Mouse (Mus musculus) right cerebral cortex, adult 2 months (tissue): ENCODE measurements around the gene Sh3bp4.

Source experiments
- DNase-seq, 2 experiments: peaks; one replicate each; pipeline ENCODE4 v3.0.0; 2021 to 2022; ENCODE audit warnings: low spot score in 2 of 2

Gene Sh3bp4

DNA sequence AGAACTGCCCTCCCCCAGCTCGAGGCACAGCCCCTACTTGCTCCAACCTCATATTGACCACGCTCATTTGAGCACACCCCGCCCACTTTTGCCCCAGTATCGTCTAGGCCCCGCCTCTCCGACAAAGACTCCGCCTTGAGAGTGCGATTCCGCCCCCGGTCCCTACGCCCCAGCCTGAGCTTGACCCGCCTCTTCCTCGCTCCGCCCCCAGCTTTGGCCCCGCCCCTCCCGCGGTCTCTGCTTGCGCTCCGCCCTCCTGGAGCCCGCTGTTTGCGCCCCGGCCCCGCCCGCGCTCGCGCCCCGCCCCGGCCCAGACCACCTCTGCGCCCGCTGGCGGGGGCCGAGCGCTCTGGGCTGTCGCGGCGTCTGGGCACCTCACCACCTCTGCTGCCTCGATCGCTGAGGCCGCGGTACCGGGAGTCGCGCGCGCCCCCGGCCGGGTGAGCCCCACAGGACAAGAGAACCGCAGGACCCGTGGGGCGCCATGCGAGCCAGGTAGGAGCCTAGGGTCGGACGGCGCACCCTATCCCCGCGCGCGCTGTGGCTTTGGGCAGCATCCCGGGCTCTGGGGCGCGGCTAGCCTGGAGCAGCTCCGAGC, at the start of gene Sh3bp4:
Gene Sh3bp4 (plus strand): TSS at position 313 of the 598 bp plus-strand sequence.
- peak; percentile 92 to 94 for DNase-seq

- no peak for DNase-seq
These were observed 47.2 kb upstream of the Sh3bp4 start for GRCm38 (mm10) chr1:89022997-89023396.

DNA sequence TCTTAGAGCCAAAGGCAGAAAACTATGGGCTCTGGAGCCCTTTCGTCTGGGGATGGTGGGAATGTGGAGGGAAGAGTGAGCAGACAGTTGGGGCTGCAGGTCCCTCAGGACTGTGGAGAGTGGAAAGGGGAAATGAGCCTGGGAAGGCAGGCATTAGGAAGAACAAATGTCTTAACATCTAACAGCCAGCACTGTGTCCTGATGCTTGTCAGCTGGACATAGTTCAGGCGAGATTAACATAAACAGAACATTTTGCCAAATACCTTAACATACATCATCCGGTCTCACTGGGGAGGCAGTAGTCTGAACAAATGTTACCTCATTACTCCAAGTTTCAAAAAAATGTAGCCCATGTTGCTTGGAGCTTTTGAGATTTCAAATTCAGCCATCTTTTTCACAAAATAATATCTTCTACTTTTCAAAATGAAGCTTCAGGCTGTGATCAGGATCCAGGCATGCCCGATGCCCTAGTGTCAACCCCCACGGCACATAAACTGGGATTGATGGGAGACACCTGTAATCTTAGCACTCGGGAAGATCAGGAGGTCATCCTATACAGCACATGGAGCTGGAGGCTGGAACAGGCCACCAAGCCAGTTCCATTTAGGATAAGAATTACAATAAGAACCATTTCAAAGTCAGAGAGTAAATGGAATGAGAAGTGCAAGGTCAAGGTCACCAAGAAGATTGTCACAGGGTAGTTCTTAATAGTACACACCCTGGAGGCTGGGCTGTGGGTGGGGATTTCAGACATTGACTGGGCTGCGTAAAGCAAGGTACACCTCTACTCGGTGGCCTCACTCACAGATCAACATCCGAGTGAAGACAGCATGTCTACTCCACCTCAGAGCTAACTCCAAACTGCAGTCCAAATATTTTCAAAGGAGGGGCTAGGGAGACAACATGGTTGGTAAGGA, 45.3 kb upstream of the Sh3bp4 start:
- DNase-seq: no peak

DNA sequence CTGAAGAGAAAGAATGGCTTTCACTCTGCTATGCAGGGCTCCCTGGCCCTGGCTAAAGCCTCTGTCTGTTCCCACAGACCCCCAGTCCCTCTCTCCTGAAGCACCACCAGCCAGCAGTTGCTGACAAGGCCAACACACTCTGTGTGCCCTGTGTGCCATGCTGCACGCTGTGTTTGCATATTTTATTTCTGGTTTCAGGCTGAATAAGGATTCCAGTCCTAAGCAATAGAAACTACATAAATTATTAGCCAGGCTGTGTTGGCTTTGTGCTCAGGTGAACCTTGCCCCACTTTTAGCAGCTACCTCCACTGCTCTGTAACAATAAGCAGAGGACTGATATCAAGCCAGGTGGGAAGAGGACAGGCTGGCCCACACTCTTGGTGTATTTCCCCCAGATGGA, 44.2 kb upstream of the Sh3bp4 start:
- no peak for DNase-seq

DNA sequence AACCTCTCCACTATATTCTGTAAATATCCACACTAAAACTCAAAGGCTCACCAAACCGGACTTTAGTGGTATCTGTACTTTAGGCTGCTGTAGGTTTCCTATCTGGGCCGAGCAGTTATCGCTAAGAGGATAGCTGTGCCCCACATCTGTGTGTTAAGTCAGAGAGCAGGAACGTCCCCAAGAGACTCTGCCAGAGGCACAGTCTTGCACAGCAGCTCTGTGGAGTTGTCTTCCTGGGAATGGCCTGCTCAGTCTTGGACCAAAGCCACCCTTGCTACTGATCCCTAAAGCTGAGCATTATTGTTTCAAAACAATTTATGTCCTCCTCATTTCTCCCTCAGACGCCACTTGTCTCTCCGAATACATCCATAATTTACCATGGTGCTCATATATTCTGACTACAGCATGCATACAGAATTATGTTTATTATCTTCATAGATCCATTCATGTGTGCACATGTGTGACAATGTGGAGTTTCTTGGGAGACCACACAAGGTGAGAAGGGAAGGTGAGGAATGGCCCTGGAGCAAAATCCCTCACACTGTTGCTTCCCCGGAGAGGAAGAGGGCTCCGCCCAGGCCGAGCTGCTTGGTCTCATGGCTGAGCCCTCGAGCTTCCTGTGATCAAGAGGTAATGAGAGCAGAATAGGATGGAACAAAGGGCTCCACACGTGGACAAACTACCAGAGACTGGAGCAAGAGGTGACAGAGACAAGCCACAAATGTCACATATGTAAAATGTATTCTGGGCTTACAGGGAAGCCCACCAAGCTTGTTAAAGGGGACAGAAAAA, 40.9 kb upstream of the Sh3bp4 start:
- no peak for DNase-seq

DNA sequence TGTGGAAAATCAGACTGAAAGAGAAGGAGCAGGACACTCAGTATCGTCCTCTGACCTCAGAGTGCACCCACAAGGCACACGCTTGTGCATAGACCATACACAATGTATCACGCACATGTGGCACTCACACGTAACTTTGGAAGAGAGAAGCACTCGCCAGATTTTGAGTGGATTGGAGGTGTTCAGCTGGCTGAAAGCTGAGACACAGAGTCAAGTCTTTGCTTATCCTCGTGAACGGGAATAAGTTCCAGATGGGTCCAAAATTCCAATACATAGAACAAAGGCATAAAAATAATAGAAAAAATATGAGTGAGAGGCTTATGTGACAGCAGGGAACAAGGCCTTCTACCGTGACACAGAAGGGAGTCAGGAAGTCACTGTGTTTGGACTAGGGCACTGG, 36.6 kb upstream of the Sh3bp4 start:
- DNase-seq: no peak

DNA sequence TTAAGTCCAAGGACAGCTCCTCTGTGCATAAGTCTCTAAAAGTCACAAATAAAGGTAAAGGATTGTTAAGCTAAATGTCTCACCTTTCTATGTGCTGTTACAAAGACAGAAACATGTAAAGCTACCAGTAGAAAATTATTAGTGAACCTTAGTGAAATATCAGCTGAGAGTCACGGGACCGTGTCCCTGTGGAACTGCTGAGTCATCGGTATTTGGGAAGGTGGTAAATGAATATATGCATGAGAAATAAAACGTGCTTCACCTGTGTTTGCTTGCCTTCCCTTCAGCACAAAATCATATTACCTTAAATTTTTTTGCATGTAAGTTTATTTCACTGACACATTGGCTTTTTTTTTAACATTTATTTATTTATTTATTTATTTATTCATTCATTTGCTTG, 36.2 kb upstream of the Sh3bp4 start:
- DNase-seq: no peak

GRCm38 (mm10) chr1:89035115-89035514, 35.1 kb upstream of the Sh3bp4 start:
- DNase-seq: peak; percentile 31 to 46

GRCm38 (mm10) chr1:89039836-89040235, 30.4 kb upstream of the Sh3bp4 start:
- no peak for DNase-seq

DNA sequence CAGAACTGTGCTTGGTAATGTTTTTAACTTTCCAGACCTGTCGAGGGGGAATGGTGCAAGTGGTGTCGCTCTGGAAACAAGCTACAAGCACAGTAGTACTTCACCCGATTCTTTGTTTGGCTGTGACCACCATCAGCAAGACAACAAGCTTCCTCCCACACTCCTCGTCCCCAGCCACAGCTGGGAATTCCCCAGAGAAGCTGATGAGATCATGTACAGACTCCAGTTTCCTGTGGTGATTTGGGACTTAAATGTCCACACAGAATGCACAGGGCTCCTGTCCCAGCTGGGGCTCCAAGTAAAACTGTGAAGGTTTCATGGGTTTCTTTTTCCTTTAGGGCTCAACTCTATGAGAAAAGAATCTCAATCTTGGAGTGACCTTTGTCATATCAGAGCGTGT, 28.9 kb upstream of the Sh3bp4 start:
- no peak for DNase-seq

- DNase-seq: no peak
These were observed 28.1 kb upstream of the Sh3bp4 start for GRCm38 (mm10) chr1:89042081-89042480.

GRCm38 (mm10) chr1:89042956-89043355, 27.3 kb upstream of the Sh3bp4 start:
- DNase-seq: no peak

DNA sequence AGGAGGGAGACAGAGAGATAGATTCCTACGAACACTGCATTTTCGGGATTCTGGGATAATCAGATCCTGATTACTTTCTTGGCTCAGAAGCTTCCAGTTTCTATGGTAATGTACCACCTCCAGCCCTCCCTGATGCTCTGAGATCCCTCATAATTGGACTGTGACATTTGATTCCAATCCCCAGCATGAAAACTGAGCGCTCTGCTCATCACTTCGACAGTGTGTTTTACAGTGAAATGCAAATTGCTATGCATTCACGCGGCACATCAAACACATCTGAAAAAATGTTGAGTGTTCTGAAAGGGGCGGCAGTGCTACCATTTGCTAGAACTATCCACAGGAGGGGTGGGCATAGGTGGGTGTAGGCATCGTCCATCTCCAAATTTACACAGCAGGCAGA, 24.8 kb upstream of the Sh3bp4 start:
- peak in 1 of 2 experiments; percentile 19 for DNase-seq

DNA sequence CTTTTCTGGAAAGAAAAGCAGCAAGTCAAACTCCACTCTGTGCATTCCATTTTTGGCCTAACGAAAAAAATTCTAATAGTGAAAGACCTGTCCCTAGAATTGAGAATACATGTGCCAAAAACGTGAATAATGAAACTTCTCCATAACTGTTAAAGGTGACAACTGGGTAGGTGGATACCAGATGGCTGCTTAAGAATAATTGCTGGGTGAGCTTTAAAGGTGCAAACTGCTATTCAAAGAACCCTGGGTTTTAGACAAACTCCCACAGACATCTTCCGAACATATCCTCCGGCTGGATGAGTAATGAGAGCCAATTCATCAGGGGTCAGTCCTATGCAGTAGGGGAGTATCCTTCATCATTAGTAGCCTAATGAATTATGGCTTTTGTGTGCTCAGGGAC, 20.7 kb upstream of the Sh3bp4 start:
- DNase-seq: peak in 1 of 2 experiments; percentile 30

DNA sequence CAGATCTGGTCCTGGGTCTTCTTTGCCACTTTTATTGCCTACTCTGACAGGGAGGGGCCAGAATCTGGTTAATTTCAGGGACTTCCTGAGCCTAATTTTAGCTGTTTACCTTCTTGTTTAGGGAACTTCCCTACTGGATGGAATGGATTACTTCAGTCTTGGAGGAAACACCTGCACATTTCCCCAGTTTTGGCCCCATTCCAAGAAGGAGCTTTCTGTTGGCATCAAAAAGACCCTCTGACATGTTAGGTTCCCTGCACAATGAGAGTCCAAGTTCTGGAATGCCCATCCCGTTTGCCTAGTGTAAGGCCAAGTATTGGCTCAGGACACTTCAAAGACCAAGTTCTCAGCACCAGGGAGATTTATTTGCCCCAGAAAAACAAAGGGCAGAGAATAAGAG, 14.0 kb upstream of the Sh3bp4 start:
- DNase-seq: no peak

- peak in 1 of 2 experiments; percentile 48 for DNase-seq
These were observed 12.8 kb upstream of the Sh3bp4 start for GRCm38 (mm10) chr1:89057430-89057829.

- no peak for DNase-seq
These were observed 12.2 kb upstream of the Sh3bp4 start for GRCm38 (mm10) chr1:89058011-89058410.

DNA sequence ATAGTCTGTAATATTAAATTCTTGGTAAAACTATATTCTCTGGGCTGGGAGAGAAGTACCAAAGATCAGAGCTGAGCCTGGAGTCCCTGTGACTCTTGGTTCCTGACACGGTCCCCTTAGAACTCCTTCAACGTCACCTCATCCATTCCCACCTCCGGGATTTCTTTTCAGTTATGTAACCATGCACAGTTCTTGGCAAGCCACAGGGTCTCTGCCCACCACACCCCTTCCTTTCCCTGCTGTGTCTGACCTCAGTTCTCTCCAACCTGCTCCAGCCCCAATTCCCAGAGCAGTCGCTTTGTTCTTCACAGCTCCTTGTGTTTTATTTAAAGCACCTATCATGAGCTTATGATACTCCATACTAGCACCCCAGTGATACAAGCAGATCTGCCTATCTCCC, 7.2 kb upstream of the Sh3bp4 start:
- DNase-seq: no peak

DNA sequence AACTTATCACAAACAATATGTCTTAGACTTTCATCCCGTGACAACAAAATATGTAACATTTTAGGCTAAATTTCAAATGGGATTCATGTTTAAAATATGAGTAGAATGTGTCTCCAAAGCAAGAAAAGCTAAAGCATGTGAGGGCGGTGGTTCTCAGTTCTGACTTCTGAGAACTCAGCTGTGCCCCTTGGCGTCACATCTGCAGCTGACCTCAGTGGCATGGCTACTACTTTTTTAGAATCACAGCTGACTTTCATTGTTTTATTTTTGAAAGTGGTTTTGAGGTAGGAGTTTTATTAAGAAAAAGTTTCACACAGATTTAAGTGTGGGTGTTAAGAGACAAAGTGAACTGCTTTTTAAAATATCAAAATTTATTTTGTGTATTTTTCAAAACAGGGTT, 6.4 kb upstream of the Sh3bp4 start:
- no peak for DNase-seq

DNA sequence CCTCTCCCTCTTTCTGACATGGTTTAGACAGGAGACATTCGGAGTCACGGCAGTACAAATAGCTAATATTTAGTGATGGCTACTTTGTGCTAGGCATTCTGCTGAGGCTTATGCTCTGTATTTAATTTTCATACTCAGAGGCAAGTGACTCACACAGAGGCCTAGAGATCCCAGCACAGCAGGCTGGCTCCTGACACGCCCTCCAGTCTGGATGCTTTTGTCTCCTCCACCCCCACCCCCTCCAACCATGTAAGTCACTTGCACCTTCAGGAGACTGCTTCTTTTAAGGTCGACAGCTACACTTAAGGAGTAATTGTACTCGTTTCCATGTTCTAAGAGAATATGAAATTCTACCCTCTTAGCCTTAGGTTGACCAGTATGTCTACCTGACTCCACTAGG, 1.4 kb upstream of the Sh3bp4 start:
- DNase-seq: no peak

GRCm38 (mm10) chr1:89069479-89070102, 624 bp upstream of the Sh3bp4 start:
- peak in 1 of 2 experiments; percentile 31 for DNase-seq

- DNase-seq: no peak
These were observed 701 bp downstream of the Sh3bp4 start for GRCm38 (mm10) chr1:89070871-89071361.
